Mouse (Mus musculus): ENCODE results near the gene Rin3. TPM values are rescaled to one million over a fixed set of nuclear protein-coding genes. Genes with fewer than 3 reads are reported as not detected.
A peak's percentile ranks its signal among the peaks of the same experiment; 100 is the strongest.

Rin3 gene
- polyA plus RNA-seq, 1 experiment from 2014 or later, result 9.9 TPM

DNA sequence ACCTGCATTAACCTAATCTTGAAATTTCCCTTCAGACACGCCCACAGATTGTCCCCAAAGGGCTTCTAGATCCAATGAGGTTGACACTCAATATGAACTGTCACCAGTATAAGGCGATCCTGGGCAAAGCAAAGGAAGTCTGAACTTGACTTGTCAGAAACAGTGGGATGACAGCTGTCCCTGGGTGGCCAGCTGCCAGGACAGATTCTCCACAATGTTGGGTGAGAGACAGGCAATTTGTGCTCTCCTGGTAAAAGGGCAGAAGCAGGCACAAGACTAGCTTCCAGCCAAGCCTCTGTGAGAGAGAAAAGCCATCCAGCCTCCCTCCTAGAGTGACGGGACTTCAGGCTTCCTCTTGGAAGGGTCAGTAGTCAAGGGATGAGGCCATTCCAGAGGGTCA lies 89.5 kb downstream of the Rin3 start:
- H3K9ac ChIP-seq, result no peak overlapping the region
- no peak overlapping the region for H3K4me3 ChIP-seq
- 72% methylated on average over 3 of the region's 3 CpGs for WGBS
- H3K27me3 ChIP-seq (replicated peaks), result no peaks in the 10 kb centered on the region
- H3K36me3 ChIP-seq, result peaks cover 59% of the 10 kb centered on the region
- no peak for ATAC-seq (ENCODE audit: insufficient number of reproducible peaks, low FRiP score)
- peaks cover 34% of the 10 kb centered on the region for H3K4me1 ChIP-seq (replicated peaks)
- no peaks in the 10 kb centered on the region for H3K9me3 ChIP-seq (replicated peaks)
- no peak overlapping the region for H3K27ac ChIP-seq (ENCODE audit: poor library complexity, severe bottlenecking)
- no peak overlapping the region for H3K4me2 ChIP-seq

DNA sequence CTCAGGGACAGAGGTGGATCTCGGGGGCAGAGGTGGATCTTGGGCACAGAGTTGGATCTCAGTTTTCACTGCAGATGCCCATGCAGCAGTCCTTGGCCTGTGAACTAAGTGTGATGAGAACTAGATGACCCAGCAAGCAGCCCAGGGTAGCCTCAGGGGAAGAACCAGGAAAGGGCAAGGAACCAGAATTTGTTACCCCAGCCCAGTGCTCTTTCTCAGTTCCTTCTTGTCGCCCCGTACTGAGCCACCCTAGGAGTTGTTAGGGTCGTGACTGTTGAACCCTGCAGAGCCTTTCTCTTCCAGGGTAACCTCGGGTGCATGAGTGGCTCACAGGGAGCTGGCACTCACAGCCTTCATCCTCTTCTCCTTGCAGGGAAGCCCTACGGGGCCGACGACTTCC lies 99.3 kb downstream of the Rin3 start:
- 76% methylated on average over 8 of the region's 8 CpGs for WGBS
- no peak overlapping the region for H3K9ac ChIP-seq
- H3K4me3 ChIP-seq, result no peak overlapping the region
- H3K27ac ChIP-seq (ENCODE audit: poor library complexity, severe bottlenecking), result no peak overlapping the region
- H3K4me1 ChIP-seq (replicated peaks), result no peaks in the 10 kb centered on the region
- H3K36me3 ChIP-seq, result peaks cover 60% of the 10 kb centered on the region
- H3K4me2 ChIP-seq, result no peak overlapping the region
- no peaks in the 10 kb centered on the region for H3K9me3 ChIP-seq (replicated peaks)
- ATAC-seq (ENCODE audit: insufficient number of reproducible peaks, low FRiP score), result no peak
- no peaks in the 10 kb centered on the region for H3K27me3 ChIP-seq (replicated peaks)

DNA sequence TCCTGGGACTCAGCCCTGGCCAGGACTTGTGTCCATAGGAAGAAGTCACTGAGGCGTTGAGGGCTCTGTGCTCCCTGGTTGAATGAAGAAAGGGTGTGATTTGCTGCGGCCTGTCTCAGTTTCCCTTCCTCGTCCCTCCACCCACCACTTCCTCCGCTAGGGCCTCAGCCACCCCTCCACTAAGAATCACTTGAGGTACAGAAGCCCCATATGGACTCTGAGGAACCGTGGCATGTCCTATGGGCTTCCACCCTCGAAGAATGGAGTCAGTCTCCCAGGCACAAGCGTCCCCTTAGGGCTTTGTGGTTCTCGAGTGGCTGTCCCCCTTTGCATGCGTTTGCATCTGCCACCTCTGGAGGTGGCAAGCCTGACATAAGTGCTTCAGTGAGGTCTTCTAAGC lies 100.4 kb downstream of the Rin3 start:
- no peak overlapping the region for H3K27ac ChIP-seq (ENCODE audit: poor library complexity, severe bottlenecking)
- peaks cover 64% of the 10 kb centered on the region for H3K36me3 ChIP-seq
- no peak for ATAC-seq (ENCODE audit: insufficient number of reproducible peaks, low FRiP score)
- WGBS, result 80% methylated on average over 9 of the region's 9 CpGs
- no peak overlapping the region for H3K9ac ChIP-seq
- no peaks in the 10 kb centered on the region for H3K9me3 ChIP-seq (replicated peaks)
- no peaks in the 10 kb centered on the region for H3K4me1 ChIP-seq (replicated peaks)
- H3K4me3 ChIP-seq, result no peak overlapping the region
- no peak overlapping the region for H3K4me2 ChIP-seq
- no peaks in the 10 kb centered on the region for H3K27me3 ChIP-seq (replicated peaks)

DNA sequence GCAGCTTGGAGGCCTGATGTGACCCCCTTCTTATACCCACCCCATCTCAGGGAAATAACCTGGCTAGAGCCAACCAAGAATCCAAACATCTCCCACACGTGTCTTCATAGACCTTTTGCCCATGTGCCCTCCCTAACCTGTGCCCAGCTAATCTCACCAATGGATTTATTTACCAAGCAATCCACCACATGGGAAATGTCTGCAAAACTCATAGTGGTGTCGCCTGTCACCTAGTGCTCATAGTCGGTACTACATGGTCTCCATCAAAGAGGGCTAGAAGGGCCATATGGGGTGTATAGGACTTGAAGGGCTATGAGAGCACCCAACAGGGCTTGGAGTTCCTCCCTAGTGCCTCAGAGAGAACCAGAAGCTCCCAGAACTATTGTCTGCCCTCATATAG lies 102.0 kb downstream of the Rin3 start:
- ATAC-seq (ENCODE audit: insufficient number of reproducible peaks, low FRiP score), result no peak

DNA sequence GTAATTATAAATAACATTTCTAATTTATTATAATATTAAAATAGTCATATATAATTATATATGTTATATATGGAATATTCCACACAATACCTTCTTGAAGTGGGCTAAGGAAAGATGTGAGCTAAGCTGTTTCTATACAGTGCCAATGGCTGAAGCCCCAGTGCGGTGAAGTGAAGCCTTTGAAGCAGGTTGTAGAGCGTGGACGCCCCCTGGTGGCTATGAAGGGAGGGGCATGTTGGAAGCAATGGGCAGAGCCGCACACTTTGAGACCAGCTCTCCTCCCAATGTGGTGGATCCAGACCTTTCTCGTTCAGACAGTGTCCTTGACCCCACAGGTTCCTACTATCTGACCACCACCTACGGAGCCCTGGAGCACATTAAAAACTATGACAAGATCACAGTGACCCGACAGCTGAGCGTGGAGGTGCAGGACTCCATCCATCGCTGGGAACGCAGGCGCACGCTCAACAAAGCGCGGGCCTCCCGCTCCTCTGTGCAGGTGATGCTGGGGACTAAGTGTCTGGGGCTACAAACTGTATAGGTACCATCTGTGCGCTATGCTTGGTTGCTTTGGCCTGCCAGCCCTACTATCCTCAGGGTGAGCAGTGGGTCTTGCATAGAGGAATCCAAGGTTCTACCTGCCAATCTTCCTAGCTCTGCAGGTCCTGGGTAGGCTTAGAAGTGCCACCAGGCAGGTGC lies 104.5 kb downstream of the Rin3 start:
- H3K36me3 ChIP-seq, result peaks cover 69% of the 10 kb centered on the region
- WGBS, result 51% methylated on average over 16 of the region's 16 CpGs
- ATAC-seq (ENCODE audit: insufficient number of reproducible peaks, low FRiP score), result peak; percentile 46; the same call in 1 of the 2 replicates

More for the DNA sequence above, 102.0 kb downstream of the Rin3 start:
- no peaks in the 10 kb centered on the region for H3K9me3 ChIP-seq (replicated peaks)
- H3K27me3 ChIP-seq (replicated peaks), result no peaks in the 10 kb centered on the region
- H3K4me2 ChIP-seq, result no peak overlapping the region
- WGBS, result 22% methylated on average over 3 of the region's 3 CpGs
- H3K4me3 ChIP-seq, result no peak overlapping the region
- H3K27ac ChIP-seq (ENCODE audit: poor library complexity, severe bottlenecking), result no peak overlapping the region
- H3K36me3 ChIP-seq, result peaks cover 63% of the 10 kb centered on the region
- H3K4me1 ChIP-seq (replicated peaks), result no peaks in the 10 kb centered on the region
- H3K9ac ChIP-seq, result no peak overlapping the region

DNA sequence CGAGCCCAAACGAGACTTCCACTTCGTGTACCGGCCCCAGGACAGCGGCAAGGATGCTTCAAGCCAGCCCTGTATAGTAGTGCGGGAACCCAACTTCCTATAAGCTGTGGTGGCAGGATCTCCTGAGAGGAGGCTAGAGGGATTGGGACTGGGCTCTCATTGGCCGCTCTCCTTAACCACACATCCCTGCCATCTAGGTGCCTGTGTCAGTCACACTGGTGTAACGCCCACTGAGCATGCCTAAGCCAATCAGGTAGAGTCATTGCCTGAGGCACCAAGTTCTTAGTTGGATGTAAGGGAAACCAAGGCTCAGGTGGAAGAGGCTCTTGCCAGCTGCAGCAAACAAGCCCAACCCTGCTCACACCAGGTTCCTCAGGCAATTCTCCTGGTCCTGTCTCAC lies 107.2 kb downstream of the Rin3 start:
- ATAC-seq (ENCODE audit: insufficient number of reproducible peaks, low FRiP score), result peak; percentile 15; the same call in 1 of the 2 replicates
- no peak overlapping the region for H3K4me3 ChIP-seq
- peaks cover 70% of the 10 kb centered on the region for H3K36me3 ChIP-seq
- H3K9ac ChIP-seq, result no peak overlapping the region
- 41% methylated on average over 8 of the region's 8 CpGs for WGBS
- H3K4me1 ChIP-seq (replicated peaks), result no peaks in the 10 kb centered on the region
- H3K4me2 ChIP-seq, result no peak overlapping the region
- H3K9me3 ChIP-seq (replicated peaks), result no peaks in the 10 kb centered on the region
- H3K27me3 ChIP-seq (replicated peaks), result no peaks in the 10 kb centered on the region
- no peak overlapping the region for H3K27ac ChIP-seq (ENCODE audit: poor library complexity, severe bottlenecking)

More for the DNA sequence above, 104.5 kb downstream of the Rin3 start:
- Histone ChIP-seq H3K9ac (no peak overlapping the region), H3K9me3 (replicated peaks) (no peaks in the 10 kb centered on the region), H3K4me1 (replicated peaks) (no peaks in the 10 kb centered on the region), H3K27ac (ENCODE audit: poor library complexity, severe bottlenecking) (no peak overlapping the region), H3K27me3 (replicated peaks) (no peaks in the 10 kb centered on the region), H3K4me3 (no peak overlapping the region), H3K4me2 (no peak overlapping the region)

DNA sequence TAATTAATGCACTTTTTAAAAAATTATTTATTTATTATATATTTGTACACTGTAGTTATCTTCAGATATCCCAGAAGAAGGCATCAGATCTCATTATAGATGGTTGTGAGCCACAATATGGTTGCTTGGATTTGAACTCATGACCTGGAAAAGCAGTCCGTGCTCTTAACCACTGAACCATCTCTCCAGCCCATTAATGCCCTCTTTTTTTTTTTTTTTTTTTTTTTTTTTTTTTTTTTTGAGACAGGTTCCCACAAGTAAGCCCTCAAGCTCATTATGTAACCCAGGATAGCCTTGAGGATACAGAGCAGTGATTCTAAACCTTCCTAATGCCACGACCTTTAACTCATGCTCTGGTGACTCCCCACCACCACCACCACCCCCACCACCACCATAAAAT lies 108.3 kb downstream of the Rin3 start:
- Histone ChIP-seq H3K9ac (no peak overlapping the region), H3K27me3 (replicated peaks) (no peaks in the 10 kb centered on the region), H3K27ac (ENCODE audit: poor library complexity, severe bottlenecking) (no peak overlapping the region), H3K4me1 (replicated peaks) (no peaks in the 10 kb centered on the region), H3K9me3 (replicated peaks) (no peaks in the 10 kb centered on the region), H3K4me3 (no peak overlapping the region), H3K4me2 (no peak overlapping the region), H3K36me3 (peaks cover 79% of the 10 kb centered on the region)
- WGBS, result 87% methylated on average over 2 of the region's 2 CpGs
- no peak for ATAC-seq (ENCODE audit: insufficient number of reproducible peaks, low FRiP score)

DNA sequence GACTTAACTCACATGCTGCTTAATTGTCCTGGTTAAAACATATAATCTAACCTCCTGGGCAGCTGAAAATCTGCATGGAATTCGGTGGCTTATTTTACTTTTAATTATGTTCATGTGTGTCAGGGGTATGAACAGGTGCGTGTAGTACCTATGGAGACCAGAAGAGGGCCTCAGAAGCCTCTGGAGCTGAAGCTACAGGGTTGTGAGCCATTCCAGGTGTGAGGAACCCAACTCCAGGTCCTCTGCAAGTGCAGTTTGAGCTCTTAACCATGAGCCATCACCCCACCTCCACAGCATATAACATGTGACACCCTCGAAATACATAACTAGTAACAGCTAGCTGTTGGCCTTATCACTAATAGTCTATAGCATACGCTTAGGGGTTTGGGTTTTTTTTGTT lies 109.1 kb downstream of the Rin3 start:
- Histone ChIP-seq H3K9me3 (replicated peaks) (no peaks in the 10 kb centered on the region), H3K4me3 (no peak overlapping the region), H3K9ac (no peak overlapping the region), H3K27me3 (replicated peaks) (no peaks in the 10 kb centered on the region), H3K27ac (ENCODE audit: poor library complexity, severe bottlenecking) (no peak overlapping the region), H3K4me1 (replicated peaks) (no peaks in the 10 kb centered on the region), H3K4me2 (no peak overlapping the region), H3K36me3 (peaks cover 80% of the 10 kb centered on the region)
- 71% methylated on average over 4 of the region's 4 CpGs for WGBS
- no peak for ATAC-seq (ENCODE audit: insufficient number of reproducible peaks, low FRiP score)

DNA sequence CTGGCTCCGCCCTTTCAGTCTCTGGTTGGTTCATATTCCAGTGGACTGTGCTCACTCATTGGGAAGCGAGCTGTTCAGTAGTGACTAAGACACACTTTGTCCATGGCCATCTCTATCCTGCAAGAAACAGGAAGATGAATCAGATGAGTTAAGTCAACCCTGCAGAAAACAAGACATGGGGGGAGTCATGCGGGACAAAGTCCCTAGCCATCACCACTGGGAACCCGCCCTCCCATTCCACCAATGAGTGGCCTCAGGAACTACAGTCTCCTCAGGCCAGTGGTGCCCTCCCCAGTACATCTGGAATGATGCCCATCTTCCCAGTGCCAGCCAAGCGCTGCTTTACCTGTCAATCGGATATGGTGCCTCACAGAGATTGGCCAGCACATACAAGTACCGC lies 111.6 kb downstream of the Rin3 start:
- ATAC-seq (ENCODE audit: insufficient number of reproducible peaks, low FRiP score), result no peak
- Histone ChIP-seq H3K9ac (no peak overlapping the region), H3K4me1 (replicated peaks) (peaks cover 16% of the 10 kb centered on the region), H3K4me3 (no peak overlapping the region), H3K9me3 (replicated peaks) (no peaks in the 10 kb centered on the region), H3K27me3 (replicated peaks) (no peaks in the 10 kb centered on the region), H3K36me3 (peaks cover 74% of the 10 kb centered on the region), H3K4me2 (no peak overlapping the region), H3K27ac (ENCODE audit: poor library complexity, severe bottlenecking) (no peak overlapping the region)
- WGBS, result 86% methylated on average over 7 of the region's 7 CpGs

DNA sequence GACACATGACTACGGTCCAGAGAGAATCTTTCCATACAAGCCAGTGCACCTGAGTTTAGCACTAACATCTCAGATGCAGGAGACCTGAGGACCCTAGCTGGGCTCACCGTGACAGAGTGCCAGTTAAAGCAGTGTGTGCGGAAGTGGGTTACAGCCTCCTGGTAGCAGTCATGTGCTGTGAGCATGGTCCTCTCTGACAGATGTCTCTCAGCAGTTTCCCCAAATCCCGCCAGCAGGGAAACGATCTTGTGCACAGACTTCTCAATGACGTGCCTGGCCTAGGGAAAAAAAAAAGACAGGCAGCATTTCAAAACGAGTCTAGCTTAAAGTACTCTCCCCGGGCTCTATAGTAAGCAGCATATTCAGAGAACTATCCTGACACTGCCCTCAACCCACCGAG lies 112.7 kb downstream of the Rin3 start:
- Histone ChIP-seq H3K27me3 (replicated peaks) (no peaks in the 10 kb centered on the region), H3K4me2 (no peak overlapping the region), H3K27ac (ENCODE audit: poor library complexity, severe bottlenecking) (no peak overlapping the region), H3K9ac (no peak overlapping the region), H3K4me1 (replicated peaks) (peaks cover 24% of the 10 kb centered on the region), H3K9me3 (replicated peaks) (no peaks in the 10 kb centered on the region), H3K4me3 (no peak overlapping the region), H3K36me3 (peaks cover 71% of the 10 kb centered on the region)
- ATAC-seq (ENCODE audit: insufficient number of reproducible peaks, low FRiP score), result no peak
- 73% methylated on average over 9 of the region's 9 CpGs for WGBS

DNA sequence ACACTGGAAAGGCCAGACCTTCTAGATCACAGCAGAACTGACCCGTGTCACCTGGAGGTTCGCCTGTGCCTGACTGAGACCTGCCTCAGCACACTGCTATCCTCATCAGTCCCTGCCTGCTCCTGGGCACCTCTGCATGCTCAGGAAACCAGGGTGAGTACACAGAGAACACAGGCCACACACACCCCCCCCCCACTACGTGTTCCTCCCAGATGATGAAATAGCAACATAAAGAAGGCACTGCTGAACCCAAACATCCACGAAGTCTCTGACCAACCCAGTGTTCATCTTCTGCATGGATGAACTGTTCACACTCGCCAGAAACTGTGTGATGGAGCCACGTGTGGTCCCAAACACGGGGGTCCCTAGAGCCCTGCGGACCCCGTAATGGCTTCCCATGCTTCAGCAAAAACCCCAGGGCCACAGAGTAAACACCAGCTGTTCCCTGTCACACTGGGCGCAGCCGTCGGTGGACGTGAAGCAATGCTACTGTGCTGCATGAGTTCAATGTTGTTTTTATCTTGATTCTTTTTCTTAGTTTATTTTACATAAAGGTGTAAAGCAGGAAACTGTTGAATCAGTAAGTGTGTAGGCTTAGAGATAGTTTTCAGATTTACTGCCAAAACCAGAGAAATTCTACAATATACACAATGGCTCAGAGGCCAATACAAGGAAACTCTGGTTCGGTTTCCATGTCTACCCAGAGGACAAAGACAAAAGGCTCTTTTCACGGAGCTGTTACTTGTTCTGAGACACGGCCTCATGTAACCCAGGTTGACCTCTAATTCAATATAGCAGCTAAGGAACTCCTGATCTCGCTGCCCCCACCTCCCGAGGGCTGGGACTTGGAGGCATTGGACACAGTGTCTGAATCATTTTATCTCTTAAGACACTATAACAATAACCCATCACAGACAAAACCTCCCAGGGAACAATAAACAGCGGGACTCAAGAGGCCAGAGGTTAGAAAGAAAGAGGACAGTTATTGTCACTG lies 113.4 kb downstream of the Rin3 start:
- H3K9me3 ChIP-seq (replicated peaks), result no peaks in the 10 kb centered on the region
- H3K4me2 ChIP-seq, result no peak overlapping the region
- 67% methylated on average over 19 of the region's 19 CpGs for WGBS
- ATAC-seq (ENCODE audit: insufficient number of reproducible peaks, low FRiP score), result no peak
- no peak overlapping the region for H3K9ac ChIP-seq
- H3K4me1 ChIP-seq (replicated peaks), result peaks cover 24% of the 10 kb centered on the region
- no peaks in the 10 kb centered on the region for H3K27me3 ChIP-seq (replicated peaks)
- peaks cover 74% of the 10 kb centered on the region for H3K36me3 ChIP-seq
- no peak overlapping the region for H3K4me3 ChIP-seq
- no peak overlapping the region for H3K27ac ChIP-seq (ENCODE audit: poor library complexity, severe bottlenecking)
